Mouse (Mus musculus) kidney, embryonic 15.5 days (tissue): ENCODE measurements around the gene Limk1. TPM values are rescaled to one million over a fixed set of nuclear protein-coding genes. Genes with fewer than 3 reads are reported as not detected.

Source experiments
- ATAC-seq: fragments of 200-750 bp; cut with Nextera tagmentation; replicated peaks from 2 replicates; pipeline ENCODE4 v1.8.0; 2017; ENCODE audit warnings: moderate TSS enrichment; ENCODE audit not compliant: low FRiP score
- H3K27ac ChIP-seq: fragments of 300-500 bp; sonication (generic); 2 replicates; pipeline ENCODE4 v1.5.1; 2015; ENCODE audit warnings: mild to moderate bottlenecking, inconsistent platforms
- H3K27me3 ChIP-seq: fragments of 300-500 bp; sonication (generic); 2 replicates; pipeline ENCODE4 v1.6.1; 2015; ENCODE audit warnings: inconsistent platforms
- H3K36me3 ChIP-seq: fragments of 300-500 bp; sonication (generic); 2 replicates; pipeline ENCODE4 v1.6.1; 2015; ENCODE audit warnings: inconsistent platforms
- H3K4me1 ChIP-seq: fragments of 300-500 bp; sonication (generic); 2 replicates; pipeline ENCODE4 v1.6.1; 2015; ENCODE audit warnings: inconsistent platforms
- H3K4me2 ChIP-seq: fragments of 300-500 bp; sonication (generic); 2 replicates; pipeline ENCODE4 v1.6.1; 2015; ENCODE audit warnings: moderate library complexity, mild to moderate bottlenecking, inconsistent platforms
- H3K4me3 ChIP-seq: fragments of 300-500 bp; sonication (generic); replicated peaks from 2 replicates; pipeline ENCODE4 v1.5.1; 2015; ENCODE audit warnings: mild to moderate bottlenecking, inconsistent platforms
- H3K9ac ChIP-seq: fragments of 300-500 bp; sonication (generic); 2 replicates; pipeline ENCODE4 v1.6.1; 2015; ENCODE audit warnings: mild to moderate bottlenecking, inconsistent platforms
- H3K9me3 ChIP-seq: fragments of 300-500 bp; sonication (generic); replicated peaks from 2 replicates; pipeline ENCODE4 v1.6.1; 2016; ENCODE audit warnings: inconsistent platforms
- WGBS: fragments of 180-500 bp; shearing (Covaris S2); methylation state at CpG from one replicate; pipeline ENCODE4 v1.1.7; 2015; ENCODE audit warnings: mixed read lengths; 5-methylcytosine and 5-hydroxymethylcytosine counted together
- polyA plus RNA-seq: library from polyadenylated mRNA; unstranded; fragments of >200 nt; fragmentation: Nextera tagmentation; extraction: Ambion mirVana; gene quantifications from 2 replicates; pipeline ENCODE4 v1.2.1, GENCODE M21; 2015

Gene Limk1
- 4.9 and 5.9 TPM in 2 replicates for polyA plus RNA-seq

- H3K9ac ChIP-seq = peak within 1 kb of the TSS; percentile 76
- no peaks in the 10 kb centered on the region for H3K27me3 ChIP-seq
- H3K4me1 ChIP-seq = peaks cover 14% of the 10 kb centered on the region
- H3K36me3 ChIP-seq = peaks cover 21% of the 10 kb centered on the region
- no peaks in the 10 kb centered on the region for H3K9me3 ChIP-seq
- peak within 1 kb of the TSS; percentile 92 for H3K4me3 ChIP-seq
- ATAC-seq = peak; percentile 20
- peak within 1 kb of the TSS; percentile 97 for H3K4me2 ChIP-seq
- H3K27ac ChIP-seq = peak within 1 kb of the TSS; percentile 77
- under 1% methylated on average over 58 of the region's 69 CpGs for WGBS
Measured at GRCm38 (mm10) chr5:134688086-134688717, at the start of gene Limk1. Gene Limk1 (minus strand): TSS chr5:134688598.

- H3K4me1 ChIP-seq = 0 out of 2 replicates have a peak, but pooled peaks cover under 1% of the 10 kb centered on the region
- no peaks in the 10 kb centered on the region for H3K27me3 ChIP-seq
- no peaks in the 10 kb centered on the region for H3K36me3 ChIP-seq
- H3K9ac ChIP-seq = no peak overlapping the region
- no peaks in the 10 kb centered on the region for H3K9me3 ChIP-seq
- H3K4me3 ChIP-seq = no peak overlapping the region
- no peak overlapping the region for H3K27ac ChIP-seq
- WGBS = 87% methylated on average over 2 of the region's 2 CpGs
- no peak for ATAC-seq
- H3K4me2 ChIP-seq = no peak overlapping the region
Measured at GRCm38 (mm10) chr5:134734920-134735319, 46.5 kb upstream of the Limk1 start.

GRCm38 (mm10) chr5:134734072-134734471 is 45.7 kb upstream of the Limk1 start:
- WGBS = 77% methylated on average over 5 of the region's 5 CpGs
- Histone ChIP-seq H3K4me2 (no peak overlapping the region), H3K9ac (no peak overlapping the region), H3K9me3 (no peaks in the 10 kb centered on the region), H3K27ac (no peak overlapping the region), H3K4me1 (no peaks in the 10 kb centered on the region), H3K36me3 (no peaks in the 10 kb centered on the region), H3K27me3 (no peaks in the 10 kb centered on the region), H3K4me3 (no peak overlapping the region)
- ATAC-seq = no peak

GRCm38 (mm10) chr5:134733241-134733640 is 44.8 kb upstream of the Limk1 start:
- no peaks in the 10 kb centered on the region for H3K27me3 ChIP-seq
- no peak for ATAC-seq
- H3K9ac ChIP-seq = no peak overlapping the region
- no peaks in the 10 kb centered on the region for H3K9me3 ChIP-seq
- no peak overlapping the region for H3K4me3 ChIP-seq
- no peak overlapping the region for H3K27ac ChIP-seq
- no peak overlapping the region for H3K4me2 ChIP-seq
- WGBS = 62% methylated on average over 4 of the region's 4 CpGs
- H3K36me3 ChIP-seq = no peaks in the 10 kb centered on the region
- no peaks in the 10 kb centered on the region for H3K4me1 ChIP-seq

- no peak overlapping the region for H3K27ac ChIP-seq
- no peaks in the 10 kb centered on the region for H3K4me1 ChIP-seq
- H3K27me3 ChIP-seq = no peaks in the 10 kb centered on the region
- H3K4me2 ChIP-seq = no peak overlapping the region
- ATAC-seq = no peak
- no peaks in the 10 kb centered on the region for H3K9me3 ChIP-seq
- 94% methylated on average over 12 of the region's 12 CpGs for WGBS
- H3K36me3 ChIP-seq = no peaks in the 10 kb centered on the region
- no peak overlapping the region for H3K4me3 ChIP-seq
- no peak overlapping the region for H3K9ac ChIP-seq
Measured at GRCm38 (mm10) chr5:134729124-134729523, 40.7 kb upstream of the Limk1 start.

- Histone ChIP-seq H3K9ac (no peak overlapping the region), H3K4me1 (no peaks in the 10 kb centered on the region), H3K36me3 (no peaks in the 10 kb centered on the region), H3K9me3 (no peaks in the 10 kb centered on the region), H3K4me2 (no peak overlapping the region), H3K27ac (no peak overlapping the region), H3K4me3 (no peak overlapping the region), H3K27me3 (no peaks in the 10 kb centered on the region)
- no peak for ATAC-seq
- WGBS = 67% methylated on average over 3 of the region's 3 CpGs
Measured at GRCm38 (mm10) chr5:134728535-134728934, 40.1 kb upstream of the Limk1 start.

DNA sequence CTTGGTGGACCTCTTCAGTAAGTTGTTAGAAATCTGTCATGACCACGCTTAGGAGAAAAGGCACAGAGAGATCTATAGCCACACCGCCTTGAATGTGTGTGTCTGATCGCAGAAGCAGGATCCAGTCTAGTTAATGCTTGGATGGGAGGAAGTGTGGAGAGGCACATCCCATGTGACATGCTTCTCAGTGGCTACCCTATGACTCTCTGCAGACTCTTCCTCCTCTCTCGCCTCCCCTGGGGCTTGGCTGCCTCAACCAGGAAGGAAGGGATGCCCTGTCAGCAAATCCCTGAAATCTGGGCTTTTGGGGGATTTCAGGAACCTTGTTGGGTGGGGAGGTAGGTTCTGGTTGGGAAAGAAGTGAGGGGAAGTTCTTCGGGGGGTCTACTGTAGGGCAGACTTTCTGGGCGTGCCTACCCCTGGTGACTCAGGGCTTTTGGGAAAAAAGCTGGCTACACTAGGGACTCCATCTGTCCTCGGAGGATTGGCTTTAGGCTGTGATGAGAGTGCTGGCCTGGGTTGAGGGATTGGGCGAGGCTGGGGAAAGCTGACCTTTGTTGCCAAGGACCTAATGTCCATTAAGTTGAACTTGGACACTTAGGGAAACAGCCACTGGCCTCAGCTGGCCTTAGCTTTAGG is 38.7 kb upstream of the Limk1 start:
- Histone ChIP-seq H3K36me3 (no peaks in the 10 kb centered on the region), H3K27ac (no peak overlapping the region), H3K9me3 (no peaks in the 10 kb centered on the region), H3K4me1 (no peaks in the 10 kb centered on the region), H3K27me3 (no peaks in the 10 kb centered on the region), H3K4me3 (no peak overlapping the region), H3K9ac (no peak overlapping the region), H3K4me2 (no peak overlapping the region)
- ATAC-seq = no peak
- 81% methylated on average over 8 of the region's 8 CpGs for WGBS

DNA sequence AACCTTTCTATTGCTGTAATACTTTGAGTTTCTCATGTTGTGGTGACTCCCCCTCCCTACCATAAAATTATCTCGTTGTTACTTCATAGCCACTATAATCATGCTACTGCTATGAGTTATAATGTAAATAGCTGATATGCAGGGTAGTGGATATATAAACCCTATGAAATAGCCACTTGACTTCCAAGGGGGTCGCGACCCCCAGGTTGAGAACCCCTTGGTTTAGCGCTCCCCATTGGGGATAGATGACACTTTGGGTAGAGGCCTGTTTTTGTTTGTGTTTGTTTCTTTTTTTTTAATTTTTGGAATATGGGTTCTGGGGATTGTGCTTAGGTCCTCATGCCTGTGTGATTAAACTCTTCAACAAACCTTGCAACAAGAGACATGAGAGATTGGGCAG is 36.9 kb upstream of the Limk1 start:
- Histone ChIP-seq H3K9me3 (no peaks in the 10 kb centered on the region), H3K36me3 (no peaks in the 10 kb centered on the region), H3K9ac (no peak overlapping the region), H3K27ac (no peak overlapping the region), H3K4me3 (no peak overlapping the region), H3K27me3 (no peaks in the 10 kb centered on the region), H3K4me2 (no peak overlapping the region), H3K4me1 (no peaks in the 10 kb centered on the region)
- 63% methylated on average over 4 of the region's 4 CpGs for WGBS
- no peak for ATAC-seq

DNA sequence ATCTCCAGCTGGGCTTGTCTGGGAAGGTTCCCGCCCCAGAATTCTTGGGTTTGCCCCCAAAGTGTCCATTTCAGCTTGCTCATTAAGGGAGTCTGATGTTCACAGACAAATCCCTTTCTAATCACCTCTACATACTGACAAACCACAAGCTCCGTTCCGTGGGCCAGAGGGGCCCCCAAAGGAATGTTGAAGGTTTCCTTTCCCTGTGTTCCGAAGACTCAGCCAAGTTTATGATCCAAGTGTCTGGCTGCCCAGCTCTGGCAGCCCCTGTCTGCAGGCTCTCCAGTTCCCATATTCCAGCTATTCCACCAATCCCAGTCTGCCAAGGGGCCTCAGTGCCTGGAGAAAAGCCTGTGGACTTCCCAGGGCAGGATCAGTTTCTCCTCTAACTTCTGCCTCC is 31.7 kb upstream of the Limk1 start:
- 39% methylated on average over 4 of the region's 4 CpGs for WGBS
- Histone ChIP-seq H3K9ac (no peak overlapping the region), H3K27me3 (no peaks in the 10 kb centered on the region; the same call in 1 of the 2 replicates), H3K4me1 (no peaks in the 10 kb centered on the region), H3K27ac (no peak overlapping the region), H3K9me3 (no peaks in the 10 kb centered on the region), H3K36me3 (no peaks in the 10 kb centered on the region), H3K4me2 (no peak overlapping the region), H3K4me3 (no peak overlapping the region)
- ATAC-seq = no peak

GRCm38 (mm10) chr5:134711076-134711475 is 22.7 kb upstream of the Limk1 start:
- peaks cover 5% of the 10 kb centered on the region; the same call in 1 of the 2 replicates for H3K4me1 ChIP-seq
- H3K36me3 ChIP-seq = no peaks in the 10 kb centered on the region
- H3K27ac ChIP-seq = no peak overlapping the region
- H3K4me2 ChIP-seq = no peak overlapping the region
- no peak overlapping the region for H3K4me3 ChIP-seq
- no peak for ATAC-seq
- no peaks in the 10 kb centered on the region for H3K27me3 ChIP-seq
- WGBS = 74% methylated on average over 7 of the region's 7 CpGs
- no peaks in the 10 kb centered on the region for H3K9me3 ChIP-seq
- H3K9ac ChIP-seq = no peak overlapping the region

GRCm38 (mm10) chr5:134709275-134709674 is 20.9 kb upstream of the Limk1 start:
- H3K4me3 ChIP-seq = no peak overlapping the region
- H3K4me2 ChIP-seq = no peak overlapping the region
- H3K4me1 ChIP-seq = peaks cover 5% of the 10 kb centered on the region; the same call in 1 of the 2 replicates
- 40% methylated on average over 6 of the region's 6 CpGs for WGBS
- H3K9me3 ChIP-seq = no peaks in the 10 kb centered on the region
- H3K27ac ChIP-seq = no peak overlapping the region
- no peak for ATAC-seq
- no peaks in the 10 kb centered on the region for H3K36me3 ChIP-seq
- H3K9ac ChIP-seq = no peak overlapping the region
- H3K27me3 ChIP-seq = no peaks in the 10 kb centered on the region

- H3K9me3 ChIP-seq = no peaks in the 10 kb centered on the region
- no peaks in the 10 kb centered on the region for H3K36me3 ChIP-seq
- no peak overlapping the region for H3K27ac ChIP-seq
- H3K4me3 ChIP-seq = no peak overlapping the region
- H3K4me1 ChIP-seq = peaks cover 2% of the 10 kb centered on the region; the same call in 1 of the 2 replicates
- H3K4me2 ChIP-seq = no peak overlapping the region
- no peaks in the 10 kb centered on the region for H3K27me3 ChIP-seq
- ATAC-seq = peak; percentile 77; the same call in 1 of the 2 replicates
- H3K9ac ChIP-seq = no peak overlapping the region
Measured at GRCm38 (mm10) chr5:134704157-134704556, 15.8 kb upstream of the Limk1 start.
